Mouse (Mus musculus) ES-Bruce4 (cell line): ENCODE data around the gene Sycp2.

Experiments
- CTCF ChIP-seq: IDR thresholded peaks from one replicate; pipeline ENCODE4 v1.8.1; 2011; ENCODE audit warnings: low read depth, low read length
- POLR2A ChIP-seq: IDR thresholded peaks from one replicate; pipeline ENCODE4 v1.8.1; 2011; ENCODE audit warnings: low read length; ENCODE audit not compliant: insufficient read depth

GRCm38 (mm10) chr2:178450236-178450635 lies 42.8 kb upstream of the Sycp2 start:
- TF ChIP-seq POLR2A: no peak
- no peak for TF ChIP-seq CTCF
